Mouse (Mus musculus) kidney, adult 2 months (tissue): ENCODE measurements around the gene Panx3.

Experiments used
- CTCF ChIP-seq: fragments of 200-500 bp; conservative IDR thresholded peaks from 2 replicates; pipeline ENCODE4 v1.5.1; 2011; ENCODE audit warnings: low read depth, mild to moderate bottlenecking, control low read depth, low read length, moderate library complexity, mixed read lengths; ENCODE audit not compliant: insufficient read depth, insufficient read length
- POLR2A ChIP-seq: fragments of 200-500 bp; IDR thresholded peaks from one replicate; pipeline ENCODE4 v1.6.1; 2011; ENCODE audit warnings: low read depth, low read length, control low read depth

- TF ChIP-seq POLR2A = no peak
- TF ChIP-seq CTCF = no peak
Observed at GRCm38 (mm10) chr9:37629941-37630340, 39.1 kb downstream of the Panx3 start.
